Mouse (Mus musculus): ENCODE data around the gene Nuf2. TPM values are rescaled to one million over a fixed set of nuclear protein-coding genes. Genes with fewer than 3 reads are reported as not detected.

Gene Nuf2
- 52.0 and 53.0 TPM in 2 replicates for polyA plus RNA-seq (2014; fragmentation: Nextera tagmentation; extraction: Ambion mirVana)

GRCm38 (mm10) chr1:169530876-169531701 is at the start of gene Nuf2:
Gene Nuf2, minus strand, starts transcription at chr1:169531464.
- H3K4me2 ChIP-seq (replicated peaks; ENCODE audit: low read depth, low read length) = peak within 1 kb of the TSS; percentile 68
- under 1% methylated on average over 39 of the region's 39 CpGs for WGBS
- H3K9ac ChIP-seq (replicated peaks; ENCODE audit: low read depth, low read length) = peak within 1 kb of the TSS; percentile 63
- H3K27me3 ChIP-seq (ENCODE audit: control insufficient read depth, insufficient read depth, low read length) = no peaks in the 10 kb centered on the region
- H3K4me3 ChIP-seq (ENCODE audit: low read depth, low read length) = peak within 1 kb of the TSS; percentile 61
- H3K9me3 ChIP-seq (ENCODE audit: control insufficient read depth, low read depth, low read length) = no peaks in the 10 kb centered on the region
- H3K36me3 ChIP-seq (ENCODE audit: control insufficient read depth, insufficient read depth, low read length) = peaks cover 4% of the 10 kb centered on the region; the same call in 1 of the 2 replicates
- 0 out of 2 replicates have a peak, but pooled peaks cover 4% of the 10 kb centered on the region for H3K4me1 ChIP-seq (ENCODE audit: control insufficient read depth, insufficient read depth, low read length)
- peak; percentile 94 for ATAC-seq (ENCODE audit: insufficient number of reproducible peaks, insufficient read depth, low FRiP score, low read depth)
- peak within 1 kb of the TSS; percentile 53; the same call in 1 of the 2 replicates for H3K27ac ChIP-seq (ENCODE audit: low read length)

GRCm38 (mm10) chr1:169579572-169579971 is 48.3 kb upstream of the Nuf2 start:
- Histone ChIP-seq H3K27ac (ENCODE audit: low read length) (no peak overlapping the region), H3K27me3 (ENCODE audit: control insufficient read depth, insufficient read depth, low read length) (no peaks in the 10 kb centered on the region), H3K9ac (replicated peaks; ENCODE audit: low read depth, low read length) (no peak overlapping the region), H3K4me1 (ENCODE audit: control insufficient read depth, insufficient read depth, low read length) (no peaks in the 10 kb centered on the region), H3K4me2 (replicated peaks; ENCODE audit: low read depth, low read length) (no peak overlapping the region), H3K9me3 (ENCODE audit: control insufficient read depth, low read depth, low read length) (no peaks in the 10 kb centered on the region), H3K4me3 (ENCODE audit: low read depth, low read length) (no peak overlapping the region), H3K36me3 (ENCODE audit: control insufficient read depth, insufficient read depth, low read length) (no peaks in the 10 kb centered on the region)
- no peak for ATAC-seq (ENCODE audit: insufficient number of reproducible peaks, insufficient read depth, low FRiP score, low read depth)
- 57% methylated on average over 3 of the region's 3 CpGs for WGBS

GRCm38 (mm10) chr1:169574136-169574535 is 42.9 kb upstream of the Nuf2 start:
- Histone ChIP-seq H3K36me3 (ENCODE audit: control insufficient read depth, insufficient read depth, low read length) (no peaks in the 10 kb centered on the region), H3K27me3 (ENCODE audit: control insufficient read depth, insufficient read depth, low read length) (no peaks in the 10 kb centered on the region), H3K9ac (replicated peaks; ENCODE audit: low read depth, low read length) (no peak overlapping the region), H3K4me1 (ENCODE audit: control insufficient read depth, insufficient read depth, low read length) (no peaks in the 10 kb centered on the region), H3K9me3 (ENCODE audit: control insufficient read depth, low read depth, low read length) (no peaks in the 10 kb centered on the region), H3K4me3 (ENCODE audit: low read depth, low read length) (no peak overlapping the region), H3K4me2 (replicated peaks; ENCODE audit: low read depth, low read length) (no peak overlapping the region), H3K27ac (ENCODE audit: low read length) (no peak overlapping the region)
- ATAC-seq (ENCODE audit: insufficient number of reproducible peaks, insufficient read depth, low FRiP score, low read depth) = no peak

DNA sequence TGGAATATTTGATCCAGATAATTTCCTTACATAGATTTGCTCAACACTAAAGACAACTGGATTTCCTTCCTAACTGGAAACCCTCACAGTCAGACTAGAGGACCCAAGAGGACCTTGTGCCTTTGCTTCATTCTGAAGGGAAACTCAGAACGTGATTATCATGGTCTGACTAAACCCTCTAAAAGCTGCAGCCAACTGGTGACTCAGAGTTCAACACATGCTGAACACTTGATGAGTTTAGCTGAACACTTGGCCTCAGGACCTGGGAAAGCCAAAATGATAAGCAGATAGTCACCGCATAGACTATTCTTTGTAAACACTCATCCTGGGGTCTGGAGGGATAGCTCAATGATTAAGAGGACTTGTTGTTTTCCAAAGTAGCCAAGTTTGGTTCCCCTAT is 24.4 kb upstream of the Nuf2 start:
- Histone ChIP-seq H3K27me3 (ENCODE audit: control insufficient read depth, insufficient read depth, low read length) (no peaks in the 10 kb centered on the region), H3K4me2 (replicated peaks; ENCODE audit: low read depth, low read length) (no peak overlapping the region), H3K9me3 (ENCODE audit: control insufficient read depth, low read depth, low read length) (no peaks in the 10 kb centered on the region), H3K4me3 (ENCODE audit: low read depth, low read length) (no peak overlapping the region), H3K27ac (ENCODE audit: low read length) (no peak overlapping the region), H3K36me3 (ENCODE audit: control insufficient read depth, insufficient read depth, low read length) (no peaks in the 10 kb centered on the region), H3K9ac (replicated peaks; ENCODE audit: low read depth, low read length) (no peak overlapping the region), H3K4me1 (ENCODE audit: control insufficient read depth, insufficient read depth, low read length) (no peaks in the 10 kb centered on the region)
- no peak for ATAC-seq (ENCODE audit: insufficient number of reproducible peaks, insufficient read depth, low FRiP score, low read depth)
- 67% methylated on average over 2 of the region's 2 CpGs for WGBS

- 79% methylated on average over 4 of the region's 4 CpGs for WGBS
- Histone ChIP-seq H3K27me3 (ENCODE audit: control insufficient read depth, insufficient read depth, low read length) (no peaks in the 10 kb centered on the region), H3K4me3 (ENCODE audit: low read depth, low read length) (no peak overlapping the region), H3K4me1 (ENCODE audit: control insufficient read depth, insufficient read depth, low read length) (no peaks in the 10 kb centered on the region), H3K27ac (ENCODE audit: low read length) (no peak overlapping the region), H3K36me3 (ENCODE audit: control insufficient read depth, insufficient read depth, low read length) (no peaks in the 10 kb centered on the region), H3K9ac (replicated peaks; ENCODE audit: low read depth, low read length) (no peak overlapping the region), H3K4me2 (replicated peaks; ENCODE audit: low read depth, low read length) (no peak overlapping the region), H3K9me3 (ENCODE audit: control insufficient read depth, low read depth, low read length) (no peaks in the 10 kb centered on the region)
- no peak for ATAC-seq (ENCODE audit: insufficient number of reproducible peaks, insufficient read depth, low FRiP score, low read depth)
These were observed 23.8 kb upstream of the Nuf2 start for GRCm38 (mm10) chr1:169555019-169555418.

DNA sequence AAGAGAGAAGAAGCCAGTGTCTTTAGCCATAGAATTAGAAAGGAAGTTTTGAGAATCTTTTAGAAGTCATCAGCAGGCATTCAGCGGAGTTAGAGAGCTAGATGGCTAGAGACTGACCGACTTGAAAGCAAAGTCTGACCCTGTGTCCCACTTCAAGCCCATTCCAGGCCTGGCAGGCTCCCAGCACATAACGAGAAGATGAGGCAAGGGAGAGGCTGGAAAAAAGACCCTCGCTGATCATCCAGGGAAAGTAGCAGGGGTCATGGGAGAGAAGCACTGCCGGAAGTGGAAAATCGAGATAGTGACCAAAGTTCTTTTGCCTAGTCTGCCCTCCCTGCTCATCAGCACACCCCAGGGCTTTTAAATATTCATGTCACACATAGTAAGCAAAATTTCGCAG is 22.2 kb upstream of the Nuf2 start:
- Histone ChIP-seq H3K4me1 (ENCODE audit: control insufficient read depth, insufficient read depth, low read length) (no peaks in the 10 kb centered on the region), H3K9ac (replicated peaks; ENCODE audit: low read depth, low read length) (no peak overlapping the region), H3K27ac (ENCODE audit: low read length) (no peak overlapping the region), H3K36me3 (ENCODE audit: control insufficient read depth, insufficient read depth, low read length) (no peaks in the 10 kb centered on the region), H3K4me2 (replicated peaks; ENCODE audit: low read depth, low read length) (no peak overlapping the region), H3K4me3 (ENCODE audit: low read depth, low read length) (no peak overlapping the region), H3K9me3 (ENCODE audit: control insufficient read depth, low read depth, low read length) (no peaks in the 10 kb centered on the region), H3K27me3 (ENCODE audit: control insufficient read depth, insufficient read depth, low read length) (no peaks in the 10 kb centered on the region)
- no peak for ATAC-seq (ENCODE audit: insufficient number of reproducible peaks, insufficient read depth, low FRiP score, low read depth)
- 79% methylated on average over 7 of the region's 7 CpGs for WGBS

DNA sequence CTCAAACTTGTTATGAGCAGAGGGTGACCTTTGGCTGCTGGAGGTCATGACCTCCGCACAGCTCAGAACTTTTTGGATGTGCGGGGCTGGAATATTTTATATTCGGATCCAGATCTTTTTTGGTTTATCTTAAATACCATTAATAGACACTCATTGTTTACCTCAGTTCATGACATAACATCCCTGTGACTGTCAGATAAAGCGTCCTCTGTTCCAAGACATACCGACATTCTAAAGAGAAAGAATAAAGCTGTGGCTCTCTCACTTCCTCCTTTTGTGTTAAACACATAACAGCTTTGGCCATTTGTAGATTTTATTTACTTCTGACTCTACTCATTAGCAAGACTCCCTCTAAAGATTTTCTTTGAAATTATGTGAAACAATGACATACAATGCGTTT is 9.2 kb upstream of the Nuf2 start:
- no peak overlapping the region for H3K9ac ChIP-seq (replicated peaks; ENCODE audit: low read depth, low read length)
- no peak overlapping the region for H3K4me2 ChIP-seq (replicated peaks; ENCODE audit: low read depth, low read length)
- H3K9me3 ChIP-seq (ENCODE audit: control insufficient read depth, low read depth, low read length) = no peaks in the 10 kb centered on the region
- no peak overlapping the region for H3K4me3 ChIP-seq (ENCODE audit: low read depth, low read length)
- H3K36me3 ChIP-seq (ENCODE audit: control insufficient read depth, insufficient read depth, low read length) = no peaks in the 10 kb centered on the region
- no peak overlapping the region for H3K27ac ChIP-seq (ENCODE audit: low read length)
- WGBS = 71% methylated on average over 6 of the region's 6 CpGs
- no peak for ATAC-seq (ENCODE audit: insufficient number of reproducible peaks, insufficient read depth, low FRiP score, low read depth)
- H3K27me3 ChIP-seq (ENCODE audit: control insufficient read depth, insufficient read depth, low read length) = no peaks in the 10 kb centered on the region
- no peaks in the 10 kb centered on the region for H3K4me1 ChIP-seq (ENCODE audit: control insufficient read depth, insufficient read depth, low read length)

DNA sequence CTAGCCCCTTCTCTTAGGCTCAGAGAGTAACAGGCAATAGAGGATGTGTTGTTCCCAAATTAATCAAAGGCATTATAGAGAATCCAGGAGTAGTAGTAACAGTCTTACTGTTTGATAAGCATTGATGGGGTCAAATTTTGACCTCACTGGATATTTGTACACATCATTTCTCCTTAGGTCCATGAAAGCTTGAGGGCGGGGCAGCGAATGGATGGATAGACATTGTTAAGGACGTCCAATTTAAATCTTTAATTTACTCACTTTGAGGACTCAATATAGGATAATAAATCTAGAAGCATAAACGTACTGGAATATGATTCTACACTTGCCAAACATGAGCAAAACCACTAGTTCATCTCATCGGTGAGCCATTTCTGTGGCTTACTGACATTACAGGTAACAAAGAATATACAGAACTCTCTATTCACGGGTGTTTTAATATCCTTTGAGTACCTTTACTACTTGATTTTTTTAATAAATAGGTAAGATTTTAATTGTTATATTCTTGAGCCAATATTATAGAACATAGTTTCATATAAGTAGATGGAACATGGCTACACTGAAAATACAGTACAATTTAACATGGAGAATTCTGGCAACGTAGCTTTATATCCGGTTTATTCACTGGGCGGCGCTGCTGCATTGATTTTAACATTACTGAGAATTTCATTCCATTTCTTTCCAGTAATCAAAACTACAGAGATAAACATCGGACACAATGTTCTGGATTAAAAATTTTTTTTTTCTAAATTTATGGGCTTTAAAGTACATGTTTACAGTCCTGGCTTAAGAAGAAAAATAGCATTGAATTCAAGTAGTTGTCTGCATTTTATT is 655 bp upstream of the Nuf2 start:
- peaks cover 4% of the 10 kb centered on the region; the same call in 1 of the 2 replicates for H3K36me3 ChIP-seq (ENCODE audit: control insufficient read depth, insufficient read depth, low read length)
- no peaks in the 10 kb centered on the region for H3K27me3 ChIP-seq (ENCODE audit: control insufficient read depth, insufficient read depth, low read length)
- H3K4me3 ChIP-seq (ENCODE audit: low read depth, low read length) = peak overlapping the region; percentile 61
- WGBS = 11% methylated on average over 11 of the region's 11 CpGs
- H3K9me3 ChIP-seq (ENCODE audit: control insufficient read depth, low read depth, low read length) = no peaks in the 10 kb centered on the region
- H3K4me1 ChIP-seq (ENCODE audit: control insufficient read depth, insufficient read depth, low read length) = 0 out of 2 replicates have a peak, but pooled peaks cover 4% of the 10 kb centered on the region
- no peak for ATAC-seq (ENCODE audit: insufficient number of reproducible peaks, insufficient read depth, low FRiP score, low read depth)
- peak overlapping the region; percentile 68 for H3K4me2 ChIP-seq (replicated peaks; ENCODE audit: low read depth, low read length)
- no peak overlapping the region for H3K9ac ChIP-seq (replicated peaks; ENCODE audit: low read depth, low read length)
- H3K27ac ChIP-seq (ENCODE audit: low read length) = peak overlapping the region; percentile 53; the same call in 1 of the 2 replicates

Measured in stomach, embryonic 14.5 days (tissue).